Mouse (Mus musculus): ENCODE data around the gene Map3k21. TPM values are rescaled to one million over a fixed set of nuclear protein-coding genes. Genes with fewer than 3 reads are reported as not detected.

Gene Map3k21
- total RNA-seq (2021): under 1 TPM; 0.36 TPM

DNA sequence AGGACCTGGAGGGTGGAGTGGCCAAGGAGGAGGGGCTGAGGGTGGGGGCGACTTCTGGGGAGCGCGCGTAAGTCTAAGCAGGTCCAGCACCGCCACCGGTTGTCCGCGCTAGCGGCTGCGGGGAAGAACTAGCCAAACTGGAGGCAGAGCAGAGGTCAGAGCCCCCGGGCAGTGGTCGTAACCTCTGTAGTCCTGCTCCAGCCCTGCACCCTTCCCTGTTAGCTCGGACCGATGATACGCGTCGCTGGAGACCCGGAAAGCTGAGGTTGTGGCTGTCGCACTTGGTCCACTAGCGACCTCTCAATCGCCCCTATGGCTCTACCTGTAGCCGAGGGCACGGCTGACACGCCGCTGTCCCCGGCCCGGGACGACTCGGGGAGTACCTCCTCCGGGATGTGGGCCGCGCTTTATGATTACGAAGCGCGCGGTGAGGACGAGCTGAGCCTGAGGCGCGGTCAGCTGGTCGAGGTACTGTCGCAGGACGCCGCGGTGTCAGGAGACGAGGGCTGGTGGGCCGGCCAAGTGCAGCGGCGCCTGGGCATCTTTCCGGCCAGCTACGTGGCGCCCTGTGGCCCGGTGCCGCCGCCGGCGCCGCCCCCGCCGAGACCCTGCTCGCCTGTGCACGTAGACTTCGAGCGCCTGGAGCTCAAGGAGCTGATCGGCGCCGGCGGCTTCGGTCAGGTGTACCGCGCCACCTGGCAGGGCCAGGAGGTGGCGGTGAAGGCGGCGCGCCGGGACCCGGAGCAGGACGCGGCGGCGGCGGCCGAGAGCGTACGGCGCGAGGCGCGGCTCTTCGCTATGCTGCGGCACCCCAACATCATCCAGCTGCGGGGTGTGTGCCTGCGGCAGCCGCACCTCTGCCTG, at the start of gene Map3k21:
Map3k21 (plus strand) TSS at position 86 of the 864 bp plus-strand sequence.
- DNase-seq: peak; percentile 39

GRCm38 (mm10) chr8:125866125-125866524, 44.1 kb upstream of the Map3k21 start:
- DNase-seq: no peak

DNA sequence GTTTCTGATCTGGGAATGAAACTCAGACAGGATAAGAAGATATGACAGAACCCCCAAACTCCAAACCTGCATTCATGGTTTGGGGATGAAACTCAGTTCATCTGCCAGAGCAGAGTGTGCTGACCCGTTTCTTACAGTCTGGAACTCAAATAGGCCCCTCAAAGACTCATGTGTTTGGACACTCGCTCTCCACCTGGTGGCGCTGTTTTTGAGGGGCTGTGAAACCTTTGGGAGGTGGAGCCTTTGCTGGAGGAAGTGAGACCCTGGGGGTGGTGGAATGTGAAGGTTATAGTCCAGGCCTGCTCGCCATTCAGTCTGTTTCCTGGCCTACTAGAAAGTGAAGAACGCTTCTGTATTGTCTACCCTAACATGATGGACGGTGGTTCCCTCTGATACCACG, 41.7 kb upstream of the Map3k21 start:
- DNase-seq: peak; percentile 21

GRCm38 (mm10) chr8:125869739-125870138, 40.5 kb upstream of the Map3k21 start:
- DNase-seq: no peak

DNA sequence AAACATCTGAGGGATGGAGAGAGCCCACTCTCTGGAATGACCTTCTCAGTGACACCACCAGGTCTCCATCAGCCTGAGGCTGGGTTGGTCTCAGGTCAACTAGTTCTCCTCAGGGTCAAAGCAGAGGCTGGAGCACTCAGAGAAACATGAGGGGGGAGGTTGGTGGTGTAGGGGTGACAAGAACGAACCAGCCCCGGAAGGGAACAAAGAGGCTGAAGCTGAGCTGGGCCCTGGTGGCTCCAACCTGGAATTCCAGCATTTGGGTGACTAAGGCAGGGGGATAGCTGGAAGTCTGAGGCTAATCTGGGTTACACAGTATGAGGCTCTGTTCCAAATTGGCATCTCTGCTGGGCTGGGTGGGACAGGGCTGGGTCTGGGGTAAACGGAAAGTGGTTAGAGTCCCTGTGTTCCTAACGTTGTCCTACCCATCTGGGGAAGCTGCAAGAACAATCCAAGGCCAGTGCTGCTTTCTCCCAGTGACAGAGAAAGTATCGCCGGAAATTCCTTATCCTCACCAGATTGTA, 40.0 kb upstream of the Map3k21 start:
- no peak for DNase-seq

GRCm38 (mm10) chr8:125870821-125871321, 39.4 kb upstream of the Map3k21 start:
- peak; percentile 87 for DNase-seq

DNA sequence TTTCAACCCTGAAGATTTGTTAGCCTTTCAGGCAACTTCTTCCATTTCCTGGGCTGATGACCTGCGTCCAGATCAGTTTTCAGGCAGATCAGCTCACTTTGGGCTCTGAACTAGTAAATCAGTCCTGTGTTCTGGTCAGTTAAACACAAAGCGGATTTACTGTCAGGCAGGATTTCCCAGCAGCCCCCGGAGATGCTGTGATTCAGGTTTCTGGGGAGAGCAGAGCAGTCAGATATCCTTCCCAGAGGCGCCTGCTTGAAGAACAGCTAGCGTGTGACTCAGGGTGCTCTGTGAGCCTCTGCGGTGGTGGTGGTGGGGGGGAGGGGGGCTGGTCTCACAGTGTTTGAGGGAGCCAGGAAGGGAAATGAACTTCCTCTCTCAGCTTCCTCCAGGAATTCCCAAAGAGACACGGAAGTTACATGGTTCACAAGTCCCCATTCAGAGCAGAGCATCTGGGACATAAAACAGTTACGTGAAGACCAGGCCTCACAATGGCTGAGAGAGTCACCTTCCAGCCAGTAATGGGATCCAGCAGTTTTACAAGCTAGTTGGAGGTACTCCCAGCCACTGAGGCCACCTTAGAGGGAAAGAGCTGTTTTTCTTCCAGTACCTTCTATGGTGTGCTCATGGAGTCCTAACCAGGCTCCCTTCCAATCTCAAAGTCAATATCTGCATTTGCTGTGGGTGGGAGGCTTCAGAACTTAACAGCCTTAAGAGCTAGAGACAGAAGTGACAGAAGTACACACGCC, 37.6 kb upstream of the Map3k21 start:
- no peak for DNase-seq

- no peak for DNase-seq
Observed at GRCm38 (mm10) chr8:125873250-125873534, 37.1 kb upstream of the Map3k21 start.

DNA sequence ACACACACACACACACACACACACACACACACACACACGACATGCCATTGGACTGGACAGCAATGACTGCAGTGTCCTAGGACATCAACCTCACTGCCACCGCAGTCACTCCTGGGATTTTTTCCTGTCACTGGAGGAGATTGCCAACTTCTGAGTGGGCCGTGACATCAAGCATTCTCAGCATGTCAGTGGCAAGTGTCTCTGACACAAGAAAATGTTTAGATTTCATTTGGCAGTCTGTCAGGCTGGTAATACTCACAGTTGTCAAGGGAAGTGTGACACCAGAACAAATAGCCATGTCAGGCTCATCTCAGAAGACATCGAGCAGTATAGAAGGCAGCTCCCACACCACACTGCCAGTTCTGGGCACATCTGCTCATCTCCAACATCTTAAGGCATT, 29.8 kb upstream of the Map3k21 start:
- DNase-seq: peak; percentile 45

DNA sequence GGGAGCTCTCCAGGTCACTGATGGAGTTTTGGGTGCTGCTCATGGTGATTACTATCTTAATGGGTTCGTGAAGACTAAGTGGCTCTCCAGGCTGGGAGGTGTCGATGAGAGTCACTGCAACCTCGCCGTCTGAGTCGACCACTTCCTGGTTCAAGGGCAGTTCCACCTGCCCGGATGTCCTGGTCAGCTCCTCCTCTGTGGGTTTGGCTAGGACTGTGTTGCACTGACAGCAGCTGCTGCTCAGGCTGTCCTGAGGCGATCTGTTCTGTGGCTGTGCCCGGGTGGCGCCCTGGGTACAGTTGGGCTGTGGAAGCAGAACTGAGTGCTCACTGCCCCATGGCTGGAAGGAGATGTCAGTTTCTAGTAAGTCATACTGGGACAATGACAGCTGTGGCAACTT, 22.7 kb upstream of the Map3k21 start:
- DNase-seq: no peak

- no peak for DNase-seq
Observed at GRCm38 (mm10) chr8:125889920-125890319, 20.3 kb upstream of the Map3k21 start.

DNA sequence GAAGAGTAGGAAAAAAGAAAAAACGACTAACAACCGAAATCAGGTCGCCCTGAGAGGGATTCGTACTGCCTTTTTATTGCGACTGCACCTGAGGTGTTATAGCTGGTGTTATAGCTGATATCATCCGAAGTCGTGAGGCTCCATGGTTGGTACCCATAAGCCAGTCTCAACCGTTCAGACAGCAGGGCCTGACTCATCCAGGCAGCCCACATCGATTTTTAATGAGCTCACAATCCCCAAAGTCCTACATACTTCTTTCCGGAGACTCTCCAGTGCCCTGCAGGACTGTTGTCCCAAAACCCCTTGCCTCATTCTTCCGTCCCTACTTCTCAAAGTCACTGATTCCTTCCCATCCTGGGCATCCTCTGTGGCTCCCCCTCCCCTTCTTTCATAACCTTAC, 12.9 kb upstream of the Map3k21 start:
- DNase-seq: no peak

DNA sequence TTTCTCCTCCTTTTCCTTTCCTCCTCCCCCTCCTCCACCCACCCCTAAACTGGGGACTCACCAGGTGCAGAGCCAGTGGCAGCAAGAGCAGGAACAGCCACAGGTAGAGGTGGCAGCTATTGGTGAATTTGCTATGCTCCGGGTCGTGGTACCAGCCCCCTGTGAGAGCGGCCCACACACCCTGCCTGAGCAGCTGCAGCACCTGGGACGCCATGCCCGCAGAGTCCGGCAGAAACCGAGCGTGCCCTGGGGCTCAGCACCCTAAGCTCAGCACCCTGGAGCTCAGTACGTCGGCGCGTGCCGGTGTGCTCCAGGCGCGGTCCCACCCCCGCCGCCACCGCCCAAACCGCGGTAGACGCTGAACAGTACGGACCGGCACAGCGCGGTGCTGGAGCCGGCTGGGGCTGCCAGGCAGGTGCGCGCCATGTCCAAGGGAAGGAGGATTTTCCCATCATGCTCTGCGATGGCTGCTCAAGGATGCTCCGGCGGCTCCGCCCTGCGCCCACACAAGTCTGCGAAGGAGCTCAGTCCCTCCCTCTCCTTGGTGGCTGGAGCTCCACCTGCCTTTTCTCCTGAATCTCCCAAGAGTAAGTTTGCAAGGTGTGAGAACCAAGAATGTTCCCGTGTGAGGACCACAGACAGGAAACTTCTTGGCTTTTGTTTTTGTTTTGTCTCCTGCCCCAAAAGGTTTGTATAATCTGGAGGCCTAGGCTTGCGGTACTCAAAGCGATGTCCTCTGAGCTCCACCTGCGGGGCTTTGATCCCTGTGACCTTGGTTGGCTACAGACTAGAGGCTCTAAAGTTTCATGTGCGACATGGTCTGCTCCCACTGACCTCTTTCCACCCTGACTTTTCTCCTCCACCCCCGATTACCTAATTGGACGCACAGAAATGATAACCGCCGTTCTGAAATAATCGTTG, 12.1 kb upstream of the Map3k21 start, which contains the start of gene Pcnx2:
Pcnx2 (minus strand) TSS at position 450 of the 921 bp plus-strand sequence.
- no peak for DNase-seq

DNA sequence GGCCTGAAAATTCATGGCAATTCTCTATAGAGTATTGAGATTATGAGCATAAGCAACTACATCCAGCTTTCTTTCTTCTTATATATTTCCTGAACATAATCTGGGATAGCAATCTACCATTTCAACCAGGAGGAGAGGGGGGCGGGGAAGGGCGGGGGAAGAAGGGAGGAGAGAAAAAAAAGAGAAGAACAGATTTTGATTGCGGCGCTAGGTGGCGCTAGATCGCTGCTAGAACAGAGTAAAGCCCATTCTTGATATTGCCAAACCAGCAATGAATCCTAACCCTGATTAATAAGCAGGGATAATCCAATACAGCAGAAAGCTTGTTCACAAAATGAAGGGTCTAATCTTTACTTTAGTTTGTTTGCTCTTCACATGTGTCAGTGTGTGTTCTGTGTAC, 11.4 kb upstream of the Map3k21 start:
- DNase-seq: peak; percentile 68

DNA sequence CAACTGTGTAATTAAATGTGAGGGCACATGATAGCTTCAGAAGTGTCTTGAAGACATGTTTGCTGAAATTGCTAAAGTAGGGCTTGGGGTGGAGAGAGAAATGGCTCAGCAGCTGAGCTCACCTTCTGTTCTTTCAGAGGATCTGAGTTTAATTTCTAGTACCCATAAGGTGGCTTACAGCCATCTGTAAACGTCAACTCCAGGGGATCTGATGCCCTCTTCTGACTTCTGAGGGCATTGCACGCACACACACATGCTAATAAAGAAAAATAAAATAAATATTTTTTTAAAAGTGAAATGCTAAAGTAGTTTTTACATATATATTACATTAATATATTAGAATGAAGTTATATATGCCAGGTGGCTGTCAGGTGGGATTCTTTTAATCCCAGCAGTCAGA, 9.1 kb upstream of the Map3k21 start:
- no peak for DNase-seq

GRCm38 (mm10) chr8:125902521-125902920, 7.7 kb upstream of the Map3k21 start:
- DNase-seq: no peak

- DNase-seq: no peak
Observed at GRCm38 (mm10) chr8:125905341-125905740, 4.9 kb upstream of the Map3k21 start.

- no peak for DNase-seq
Observed at GRCm38 (mm10) chr8:125907311-125907710, 2.9 kb upstream of the Map3k21 start.

- peak; percentile 35 for DNase-seq
Observed at GRCm38 (mm10) chr8:125909661-125910364, 437 bp upstream of the Map3k21 start.

DNA sequence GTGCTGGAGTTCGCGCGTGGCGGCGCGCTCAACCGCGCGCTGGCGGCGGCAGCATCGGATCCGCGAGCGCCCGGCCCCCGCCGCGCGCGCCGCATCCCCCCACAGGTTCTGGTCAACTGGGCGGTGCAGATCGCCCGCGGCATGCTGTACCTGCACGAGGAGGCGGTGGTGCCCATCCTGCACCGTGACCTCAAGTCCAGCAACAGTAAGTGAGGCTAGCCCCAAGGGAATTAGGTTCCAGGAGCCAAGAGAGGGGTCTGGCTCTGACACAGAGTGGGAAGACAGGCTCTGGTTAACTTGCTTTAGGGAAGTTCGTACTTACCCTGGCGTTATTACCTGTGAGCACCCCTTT, 955 bp downstream of the Map3k21 start:
- DNase-seq: no peak

DNA sequence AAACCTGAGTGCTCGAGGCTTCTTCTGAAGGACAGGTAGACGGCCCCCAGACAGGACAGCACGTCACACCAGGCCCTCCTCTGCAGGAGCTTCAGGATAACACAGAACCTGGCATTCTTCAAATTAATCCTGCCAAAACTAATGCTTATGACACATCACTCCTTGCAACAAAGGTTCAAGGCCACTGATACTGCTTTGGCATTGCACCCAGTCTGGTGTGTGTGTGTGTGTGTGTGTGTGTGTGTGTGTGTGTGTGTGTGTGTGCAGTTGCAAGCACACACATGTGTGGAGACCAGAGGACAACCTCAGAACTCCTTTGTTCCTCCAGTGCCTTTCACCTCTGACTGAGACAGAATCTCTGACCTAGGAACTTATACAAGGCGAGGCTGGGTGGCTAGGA, 3.0 kb downstream of the Map3k21 start:
- DNase-seq: no peak

GRCm38 (mm10) chr8:125914386-125914785, 4.1 kb downstream of the Map3k21 start:
- DNase-seq: no peak
